Mouse (Mus musculus) erythroid progenitor cell, adult 5-6 weeks (primary cell): Measurements from ENCODE around the gene Tmem150c. TPM values are rescaled to one million over a fixed set of nuclear protein-coding genes. Genes with fewer than 3 reads are reported as not detected.

Experiments used
- ATAC-seq: replicated peaks from 2 replicates; pipeline ENCODE4 v1.8.0; 2016; ENCODE audit warnings: moderate number of reproducible peaks, mild to moderate bottlenecking, moderate TSS enrichment, inconsistent platforms; ENCODE audit not compliant: poor library complexity, low FRiP score, severe bottlenecking
- total RNA-seq, 2 experiments: library from RNA; stranded (forward) in 1 of 2; stranded (reverse) in 1 of 2; fragments of 150-400 nt in 1 of 2; fragments of 186-747, 209-891 nt in 1 of 2; gene quantifications; 2 replicates each; pipeline versions ENCODE4 v1.2.3 to v1.2.4; 2015 to 2017; ENCODE audit warnings: low replicate concordance in 2 of 2

Tmem150c gene
- total RNA-seq (2015; ENCODE audit: low replicate concordance) (not detected in 2 replicates), total RNA-seq (2017; ENCODE audit: low replicate concordance) (0.68 TPM in 1 of 2 replicates, not detected in the other)

GRCm38 (mm10) chr5:100159638-100159973 lies at the start of gene Tmem150c:
Tmem150c (minus strand) TSS chr5:100159808.
- ATAC-seq = no peak

DNA sequence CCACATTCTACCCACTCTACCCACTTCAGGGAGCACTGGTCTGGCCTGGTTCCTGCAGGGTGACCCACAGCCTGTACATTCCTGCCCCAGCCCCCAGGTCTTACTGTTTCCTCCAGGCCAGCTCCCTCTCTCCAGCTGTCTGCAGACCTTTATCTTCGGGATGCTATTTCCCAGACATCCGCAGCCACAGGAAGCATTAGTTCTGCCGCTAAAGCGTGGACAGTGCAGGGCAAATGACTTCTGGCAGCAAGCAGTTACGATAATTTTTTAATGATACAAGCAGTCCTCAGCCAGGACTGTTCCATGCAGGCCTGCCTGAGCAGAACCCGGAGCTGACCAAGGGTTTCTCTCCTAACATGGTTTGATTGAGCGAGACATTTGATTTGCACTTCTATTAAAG lies 49.5 kb upstream of the Tmem150c start:
- no peak for ATAC-seq

- no peak for ATAC-seq
These were observed 47.1 kb upstream of the Tmem150c start for GRCm38 (mm10) chr5:100206675-100207074.

- ATAC-seq = no peak
These were observed 46.0 kb upstream of the Tmem150c start for GRCm38 (mm10) chr5:100205519-100206189.

- ATAC-seq = no peak
These were observed 41.2 kb upstream of the Tmem150c start for GRCm38 (mm10) chr5:100200805-100201204.

GRCm38 (mm10) chr5:100200296-100200695 lies 40.7 kb upstream of the Tmem150c start:
- ATAC-seq = no peak

- ATAC-seq = no peak
These were observed 39.7 kb upstream of the Tmem150c start for GRCm38 (mm10) chr5:100199092-100199853.

- no peak for ATAC-seq
These were observed 37.9 kb upstream of the Tmem150c start for GRCm38 (mm10) chr5:100197476-100197875.

DNA sequence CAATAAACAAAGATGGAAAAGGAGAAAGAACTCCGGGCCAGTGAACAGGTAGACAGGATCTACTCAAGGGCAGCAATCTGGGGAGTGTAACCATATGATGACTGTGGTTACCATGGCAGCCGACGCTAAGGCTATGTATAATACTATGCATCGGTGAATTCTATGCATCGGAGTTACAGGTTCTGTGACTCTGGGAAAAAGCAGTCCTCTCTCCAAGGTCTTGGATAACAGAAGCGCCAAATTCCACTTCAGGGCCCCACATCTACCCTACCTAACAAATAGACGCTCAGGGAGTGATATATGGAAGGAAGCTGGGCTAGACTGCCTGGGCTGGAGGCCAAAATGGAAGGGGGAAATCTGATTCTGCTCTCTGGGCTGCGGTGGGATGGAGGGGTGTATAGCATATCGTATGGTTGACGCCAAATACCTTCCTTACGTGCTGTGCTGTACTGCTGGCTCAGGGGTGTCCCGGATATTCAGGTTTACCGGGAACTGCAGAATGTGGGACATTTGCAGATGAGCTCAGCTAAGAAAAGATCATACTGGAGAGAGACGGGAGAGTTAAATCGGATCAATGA lies 37.3 kb upstream of the Tmem150c start:
- no peak for ATAC-seq

DNA sequence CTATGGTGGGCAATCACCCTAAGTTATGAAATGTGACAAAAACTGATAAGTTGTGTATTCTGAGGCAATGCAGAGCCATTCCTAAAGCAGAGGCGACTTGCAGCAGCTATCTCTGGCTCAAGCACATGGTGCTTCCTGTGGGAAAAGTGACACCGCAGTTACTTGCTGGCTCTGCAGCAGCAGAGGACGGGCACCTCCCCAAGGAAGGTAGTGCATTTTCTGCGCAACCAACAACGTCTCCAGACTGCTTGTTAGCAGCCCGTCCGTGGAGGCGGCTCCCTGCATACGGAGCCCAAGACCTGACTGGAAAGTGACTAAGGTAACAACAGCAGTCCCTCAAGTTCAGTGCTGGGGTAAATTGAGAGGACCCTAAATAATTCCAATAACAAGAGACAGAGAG lies 36.8 kb upstream of the Tmem150c start:
- ATAC-seq = no peak

DNA sequence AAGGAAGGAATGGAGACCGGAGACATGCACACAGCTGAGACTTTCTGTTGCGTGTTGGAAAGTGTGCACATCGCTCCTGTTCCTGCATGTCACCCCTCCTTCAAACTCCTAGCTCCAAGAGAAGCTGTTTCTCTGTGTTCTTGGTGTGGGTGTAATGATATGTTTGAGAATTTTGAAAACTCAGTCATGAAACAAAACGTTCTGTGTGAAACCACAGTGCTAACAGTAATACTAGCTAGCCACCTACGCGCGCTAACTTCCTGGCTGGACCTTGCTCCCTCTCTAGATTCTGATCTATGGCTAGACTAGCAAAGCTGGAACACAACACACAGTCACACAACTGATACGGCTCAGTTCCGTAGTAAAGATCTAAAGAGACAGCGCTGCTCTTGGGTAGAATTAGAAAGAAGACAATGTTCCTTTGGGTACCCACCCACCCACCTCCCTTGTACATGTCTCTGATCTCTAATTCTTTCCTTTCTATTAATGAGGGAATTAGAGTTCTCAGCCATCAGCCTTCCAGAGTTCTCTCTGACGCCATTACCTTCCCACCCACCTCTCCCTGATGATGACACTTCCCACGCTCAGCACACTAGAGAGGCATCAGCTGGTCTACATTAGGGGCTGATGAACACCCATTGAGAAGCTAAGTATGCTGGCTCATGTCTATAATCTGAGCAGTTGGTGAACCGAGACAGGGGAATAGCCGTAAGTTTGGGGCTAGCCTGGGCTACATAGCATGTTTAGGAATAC lies 32.0 kb upstream of the Tmem150c start:
- no peak for ATAC-seq

GRCm38 (mm10) chr5:100187035-100187901 lies 27.7 kb upstream of the Tmem150c start:
- ATAC-seq = no peak

GRCm38 (mm10) chr5:100186618-100187017 lies 27.0 kb upstream of the Tmem150c start:
- ATAC-seq = no peak

GRCm38 (mm10) chr5:100185895-100186294 lies 26.3 kb upstream of the Tmem150c start:
- no peak for ATAC-seq

DNA sequence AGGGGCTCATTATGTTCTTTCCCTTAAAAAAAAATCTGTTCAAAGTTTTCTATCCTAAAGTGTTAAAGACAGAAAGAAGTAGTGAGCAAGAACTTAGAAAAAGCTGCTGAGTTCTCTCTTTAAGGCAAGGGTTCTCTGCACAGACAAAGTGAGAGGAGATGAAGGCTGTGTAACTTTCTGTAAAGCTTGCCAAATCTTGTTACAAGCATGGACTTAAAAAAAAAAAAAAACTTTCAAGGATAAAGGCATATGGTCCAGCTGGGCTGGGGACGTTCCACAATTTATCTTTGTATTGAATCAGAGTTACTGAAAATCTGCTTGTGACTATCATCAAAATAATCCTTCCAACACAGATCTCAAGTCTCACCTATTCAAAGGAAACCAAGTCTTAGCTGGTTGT lies 21.4 kb upstream of the Tmem150c start:
- no peak for ATAC-seq

DNA sequence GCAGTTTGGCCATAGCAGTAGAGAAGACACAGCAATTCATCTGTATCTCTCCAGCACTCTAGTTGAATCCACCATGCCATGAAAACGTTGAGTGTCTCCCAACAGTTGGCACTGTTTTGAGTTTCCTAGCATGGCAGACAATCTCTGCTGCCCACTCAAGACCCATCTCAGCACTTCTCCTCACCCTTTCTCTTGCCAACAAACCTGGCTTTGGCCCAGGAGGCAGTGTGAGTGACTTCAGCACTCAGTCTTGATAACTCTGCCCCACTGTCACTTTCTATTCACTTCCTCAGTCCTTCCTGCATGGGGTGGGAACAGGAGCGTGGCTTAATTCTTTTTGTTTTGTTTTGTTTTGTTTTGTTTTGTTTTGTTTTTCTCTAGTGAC lies 19.2 kb upstream of the Tmem150c start:
- ATAC-seq = no peak

GRCm38 (mm10) chr5:100178122-100178780 lies 18.6 kb upstream of the Tmem150c start:
- no peak for ATAC-seq

DNA sequence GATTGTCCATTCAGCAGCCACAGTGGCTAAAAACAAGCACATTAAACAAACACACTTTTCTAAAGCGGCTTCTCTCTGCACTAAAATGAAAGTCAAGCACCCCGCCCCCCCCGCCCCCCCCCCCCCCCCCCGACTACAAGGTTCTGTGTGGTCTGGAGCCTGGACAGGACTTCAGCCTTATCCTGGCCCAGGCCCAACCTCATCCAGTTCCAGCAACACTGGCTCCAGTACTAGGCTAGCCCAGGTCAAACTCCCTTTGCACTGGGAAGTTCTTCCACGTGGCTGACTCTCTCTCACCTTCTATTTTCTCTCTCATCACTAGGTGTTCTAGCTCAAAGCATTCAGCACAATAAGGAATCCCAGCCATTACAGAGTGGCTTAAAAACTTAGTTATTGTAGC lies 17.9 kb upstream of the Tmem150c start:
- ATAC-seq = no peak

- no peak for ATAC-seq
These were observed 16.5 kb upstream of the Tmem150c start for GRCm38 (mm10) chr5:100176096-100176495.
